Mouse (Mus musculus) inflammation-experienced regulatory T-cells, adult 6 months (primary cell): ENCODE measurements around the gene Cenpv. TPM values are rescaled to one million over a fixed set of nuclear protein-coding genes. Genes with fewer than 3 reads are reported as not detected.

Experiments
- ATAC-seq: one replicate; pipeline ENCODE4 v1.8.0; 2017
- polyA plus RNA-seq, 3 experiments: library from polyadenylated mRNA; unstranded; fragments of 100-300 nt; shearing (Covaris generic); gene quantifications; one replicate each; pipeline ENCODE4 v1.2.1; 2017

Gene Cenpv
- polyA plus RNA-seq, 3 experiments from 2014 or later = 0.40 to 2.0 TPM; not detected in 1

DNA sequence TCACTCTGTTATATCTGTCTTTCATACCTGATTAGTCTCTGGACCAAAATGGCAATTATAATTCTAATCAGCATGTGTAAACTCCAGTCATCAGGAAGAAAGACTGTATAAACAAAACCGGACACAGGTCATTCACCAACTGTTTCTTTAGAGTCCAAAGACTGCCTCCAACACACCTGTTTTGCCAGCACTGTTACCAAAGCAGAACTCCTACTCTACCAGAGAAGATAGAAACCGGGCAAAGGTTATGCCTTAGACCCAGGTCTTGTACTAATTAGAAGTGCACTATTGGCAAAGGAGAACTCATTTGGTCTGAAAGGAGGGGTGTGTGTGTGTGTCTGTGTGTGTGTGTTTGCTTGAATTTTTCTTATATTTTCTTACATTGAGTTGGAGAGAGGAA, 38.5 kb downstream of the Cenpv start:
- ATAC-seq = no peak

DNA sequence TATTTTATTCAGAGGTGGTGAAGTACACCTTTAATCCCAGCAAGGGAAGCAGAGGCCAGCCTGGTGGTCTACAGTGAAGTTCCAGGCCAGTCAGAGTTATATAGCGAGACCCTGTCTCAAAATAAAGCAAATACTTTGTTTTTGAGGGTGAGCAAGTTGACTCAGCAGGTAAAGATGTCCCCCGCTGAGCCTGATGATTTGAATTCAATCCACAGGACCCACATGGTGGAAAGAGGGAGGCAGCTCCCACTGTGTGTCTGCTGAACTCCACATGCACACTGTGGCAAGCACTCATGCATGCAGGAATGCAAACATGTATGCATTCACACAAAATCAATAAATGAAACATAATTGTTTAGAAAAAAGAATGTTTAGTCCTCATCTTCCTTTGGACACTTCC, 40.3 kb downstream of the Cenpv start:
- ATAC-seq = no peak

DNA sequence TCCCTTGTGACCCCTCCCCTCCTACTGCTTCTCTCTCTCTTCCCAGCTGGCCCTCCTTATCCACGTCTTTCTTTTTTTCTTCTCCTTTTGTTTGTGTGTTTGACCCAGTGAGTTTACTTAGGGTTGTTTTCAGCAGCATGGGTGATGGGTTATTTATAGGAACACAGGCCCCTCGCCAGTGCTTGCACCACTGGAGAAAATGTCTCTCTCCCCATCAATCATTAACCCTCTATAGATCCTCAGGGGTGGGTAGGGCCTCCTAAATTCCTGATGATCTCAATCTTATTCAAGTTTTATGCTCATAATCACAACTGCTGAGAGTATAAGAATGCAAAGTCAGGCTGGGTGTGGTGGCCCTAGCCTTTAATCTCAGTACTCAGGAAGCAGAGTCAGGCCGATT, 41.9 kb downstream of the Cenpv start:
- ATAC-seq = no peak

DNA sequence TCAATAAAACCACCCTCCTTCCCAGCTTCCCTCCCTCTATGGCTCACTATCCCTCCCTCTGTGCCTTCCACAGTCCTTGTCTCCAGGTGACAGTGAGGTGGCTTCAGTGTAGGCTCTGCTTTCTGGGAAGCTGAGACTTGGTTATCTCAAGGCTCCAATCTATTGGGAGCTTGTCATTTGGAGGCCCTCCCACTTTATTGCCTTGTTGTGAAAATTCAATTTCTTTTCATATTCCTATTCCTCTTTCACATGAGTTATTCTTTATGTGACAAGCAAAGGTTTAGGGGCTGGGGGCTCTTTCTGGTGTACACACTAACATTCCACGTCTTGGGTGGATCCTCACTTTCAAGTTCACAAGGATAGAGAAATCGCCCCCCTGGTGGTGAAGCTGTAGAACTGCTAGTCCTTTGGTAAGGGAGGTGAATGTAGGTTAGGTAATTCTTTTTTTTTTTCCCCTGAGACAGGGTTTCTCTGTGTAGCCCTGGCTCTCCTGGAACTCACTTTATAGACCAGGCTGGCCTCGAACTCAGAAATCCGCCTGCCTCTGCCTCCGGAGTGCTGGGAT, 42.8 kb downstream of the Cenpv start:
- ATAC-seq = peak; percentile 37

DNA sequence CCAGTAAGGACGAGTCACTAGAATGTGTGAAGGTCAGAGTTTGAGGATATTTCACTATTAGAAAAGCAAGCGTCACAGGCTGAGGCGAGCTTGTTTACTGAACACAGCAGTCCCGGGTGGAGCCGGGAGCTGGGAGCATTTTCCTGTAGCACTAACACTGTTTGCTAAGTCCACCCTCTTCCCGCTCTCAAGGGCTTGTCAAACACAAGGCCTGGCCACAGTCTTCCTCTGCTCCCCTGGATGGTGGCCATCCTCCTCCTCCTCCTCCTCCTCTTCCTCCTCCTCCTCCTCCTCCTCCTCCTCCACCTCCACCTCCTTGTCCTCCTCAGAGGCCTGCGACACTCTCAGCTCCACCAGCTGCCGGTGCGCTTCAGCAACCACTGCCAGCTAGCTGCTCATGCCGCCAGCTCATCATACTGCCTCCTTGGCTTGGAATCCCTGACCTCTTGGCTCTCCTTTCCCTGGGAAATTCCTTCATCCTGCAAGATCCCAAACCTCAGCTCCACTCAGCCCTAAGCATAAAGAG, 43.7 kb downstream of the Cenpv start:
- no peak for ATAC-seq

DNA sequence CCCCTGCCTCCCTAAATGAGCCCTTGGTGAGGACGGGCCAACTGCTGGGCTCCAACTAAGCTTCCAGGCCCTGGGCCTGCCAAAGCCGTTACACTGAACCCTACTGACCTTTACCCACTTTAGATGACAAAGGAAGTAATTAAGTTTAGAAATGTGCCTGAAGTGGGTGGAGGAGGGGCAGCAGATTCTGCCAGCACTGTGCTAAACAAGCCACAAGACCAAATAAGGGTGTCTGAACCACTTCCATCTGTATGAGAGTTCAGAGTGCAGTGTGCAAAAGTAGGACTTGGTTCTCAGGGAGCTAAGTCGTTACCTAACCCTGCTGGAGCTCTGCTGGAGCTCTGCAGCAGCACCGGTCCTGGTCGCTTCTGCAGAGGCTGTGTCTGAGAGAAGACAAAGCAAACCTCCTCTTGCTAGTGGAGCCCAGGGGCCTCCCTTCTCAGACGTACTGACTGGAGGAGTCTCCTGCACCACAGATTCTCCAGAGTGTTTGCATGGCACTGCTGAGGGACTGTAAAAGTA, 44.2 kb downstream of the Cenpv start:
- ATAC-seq = peak; percentile 97

DNA sequence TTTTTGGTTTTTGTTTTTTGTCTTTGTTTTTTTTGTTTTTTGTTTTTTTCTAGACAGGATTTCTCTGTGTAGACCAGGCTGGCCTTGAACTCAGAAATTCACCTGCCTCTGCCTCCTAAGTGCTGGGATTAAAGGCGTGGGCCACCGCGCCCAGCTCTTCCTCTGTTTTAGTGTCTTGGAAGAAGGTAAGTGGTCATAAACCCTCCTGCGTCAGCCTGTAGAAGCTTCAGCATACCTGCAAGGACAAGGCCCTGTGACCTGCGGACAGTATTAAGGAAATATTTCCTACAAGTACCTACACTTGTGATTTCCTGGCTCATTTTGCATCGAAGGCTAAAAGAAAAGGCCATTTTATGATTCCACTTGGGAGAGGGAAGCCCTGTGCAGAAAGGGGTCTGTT, 45.4 kb downstream of the Cenpv start:
- no peak for ATAC-seq

DNA sequence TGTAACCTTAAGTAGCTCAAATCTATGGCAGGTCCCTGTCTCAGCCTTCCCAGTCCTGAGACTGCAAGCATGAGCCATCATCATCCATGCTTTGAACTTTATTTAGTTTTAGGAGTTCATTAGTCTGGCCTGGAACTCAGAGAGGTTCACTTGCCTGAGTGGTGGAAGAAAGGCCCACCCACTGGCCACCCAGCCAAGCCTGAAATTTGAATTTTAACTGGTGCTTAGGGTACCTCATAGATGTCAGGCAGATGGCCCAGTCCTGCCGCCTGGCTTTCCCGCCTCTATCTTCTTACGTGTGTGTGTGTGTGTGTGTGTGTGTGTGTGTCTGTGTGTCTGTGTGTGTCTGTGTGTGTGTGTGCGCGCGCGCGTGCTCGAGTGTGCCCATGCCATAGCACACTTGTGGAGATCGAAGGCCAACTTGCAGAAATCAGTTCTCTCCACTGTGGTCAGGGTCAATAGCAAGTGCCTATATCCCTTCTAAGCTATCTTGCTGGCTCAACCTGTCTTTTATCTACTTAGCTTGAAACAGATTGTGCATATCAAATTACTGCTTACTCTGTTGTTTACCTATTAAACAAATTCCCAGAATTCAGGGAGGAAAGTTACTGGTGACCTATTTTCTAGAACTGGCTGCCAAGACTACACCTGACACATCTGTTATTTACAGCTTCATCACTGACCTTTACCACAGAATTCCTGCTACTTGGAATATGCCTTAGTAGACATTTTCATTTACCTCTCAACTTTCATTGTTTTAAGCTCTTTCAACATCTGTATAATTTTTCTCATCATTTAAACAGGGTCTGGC, 51.3 kb downstream of the Cenpv start:
- ATAC-seq = no peak

DNA sequence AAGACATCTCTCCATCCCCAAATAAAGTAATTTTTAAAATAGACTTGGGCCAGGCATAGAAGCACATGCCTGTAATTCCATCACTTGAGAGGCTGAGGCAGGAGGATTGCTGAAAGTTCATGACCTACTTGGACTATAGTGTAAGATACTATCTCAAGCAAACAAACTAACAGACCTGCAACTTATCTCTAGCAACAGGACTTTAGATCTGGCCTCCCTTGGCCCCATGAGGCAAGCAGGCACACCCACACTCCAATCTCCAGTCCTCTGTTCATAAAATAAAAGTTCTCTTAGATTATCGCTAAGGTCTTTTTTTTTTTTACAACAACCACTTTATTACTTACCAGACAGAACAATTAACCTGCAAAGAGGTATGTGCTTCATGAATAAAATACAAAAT, 52.1 kb downstream of the Cenpv start:
- ATAC-seq = no peak

DNA sequence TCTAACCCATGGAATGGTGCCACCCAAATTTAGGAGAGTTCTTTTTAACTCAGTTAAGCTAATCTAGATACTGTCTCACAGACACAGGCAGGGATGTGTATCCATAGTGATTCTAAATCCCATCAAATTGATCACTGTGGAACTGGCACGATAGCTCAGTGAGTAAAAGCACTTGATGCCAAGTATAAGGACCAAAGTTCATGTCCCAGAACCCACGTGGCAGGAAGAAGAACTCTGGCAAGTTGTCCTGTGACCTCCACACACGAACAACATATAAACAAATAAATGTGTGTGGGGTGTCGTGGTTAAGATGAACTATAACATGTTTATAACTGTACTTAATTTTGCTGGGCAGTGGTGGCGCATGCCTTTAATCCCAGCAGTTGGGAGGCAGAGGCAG, 59.5 kb downstream of the Cenpv start:
- ATAC-seq = no peak

DNA sequence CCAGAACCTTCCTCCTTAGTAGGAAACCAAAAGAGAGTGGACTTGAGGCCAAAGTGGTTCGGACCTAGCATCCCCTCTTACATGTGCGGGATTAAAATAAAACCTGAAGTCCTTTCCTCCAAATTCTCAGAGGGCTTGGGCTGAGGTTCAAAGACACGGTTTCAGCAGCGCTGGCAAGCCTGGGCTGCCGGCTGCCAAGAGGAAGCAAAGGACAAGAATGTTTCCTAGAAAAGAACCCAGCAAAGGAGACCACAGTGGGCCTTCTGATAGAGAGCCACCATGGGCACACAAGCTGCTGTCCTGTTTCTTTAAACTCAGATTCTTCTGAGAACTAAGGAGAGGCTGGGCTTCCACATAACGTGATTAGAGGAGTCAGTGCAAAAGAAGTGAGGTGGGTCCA, 60.1 kb downstream of the Cenpv start:
- no peak for ATAC-seq

DNA sequence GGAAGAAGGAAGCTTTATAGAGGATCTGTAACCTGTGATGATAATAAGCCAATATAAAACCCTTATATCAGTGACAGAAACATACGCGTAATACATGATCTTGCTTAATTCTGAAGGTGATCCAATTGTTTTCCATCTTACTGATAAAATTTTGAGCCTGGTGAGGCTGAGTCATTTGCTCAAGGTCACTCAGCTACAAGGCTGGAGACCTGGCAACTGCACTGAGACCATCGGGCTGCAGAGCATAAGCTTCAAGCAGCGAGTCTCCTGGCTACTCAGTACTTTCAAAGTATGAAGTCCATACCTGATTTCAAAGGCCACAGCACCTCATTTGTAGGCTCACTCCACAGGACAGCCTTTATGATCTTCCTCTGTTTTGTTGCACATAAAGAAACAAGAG, 62.9 kb downstream of the Cenpv start:
- no peak for ATAC-seq

Other genes with a start within 250 kb of the Cenpv start
- gene Pigl, start 80.8 kb downstream of the Cenpv start, polyA plus RNA-seq = 10 to 100 TPM in 2 of 3 experiments, 1 to 10 TPM in 1; 5.6 to 12.4 (median 11.5) TPM
- gene Ncor1, start 80.7 kb downstream of the Cenpv start, polyA plus RNA-seq = 100 to 1,000 TPM; 165 to 215 (median 193) TPM
- 1,000 to 10,000 TPM; 5,207 to 7,023 (median 5,768) TPM for gene Ubb, start 11.9 kb upstream of the Cenpv start, polyA plus RNA-seq
- 100 to 1,000 TPM in 1 of 3 experiments, 10 to 100 TPM in 2; 73.0 to 108 (median 73.7) TPM for gene Trpv2, start 35.2 kb upstream of the Cenpv start, polyA plus RNA-seq
- 1 to 10 TPM; 1.8 to 2.6 (median 2.1) TPM for gene Lrrc75a, start 109.3 kb upstream of the Cenpv start, polyA plus RNA-seq
- 10 to 100 TPM; 33.7 to 47.7 (median 38.7) TPM for gene Mmgt2, start 109.4 kb upstream of the Cenpv start, polyA plus RNA-seq
- gene Zfp287, start 192.6 kb upstream of the Cenpv start, polyA plus RNA-seq = 10 to 100 TPM; 17.7 to 24.7 (median 18.9) TPM
- gene Gm10428, start 213.8 kb upstream of the Cenpv start, polyA plus RNA-seq = not detected